Mouse (Mus musculus) gonadal fat pad, adult 2 months (tissue): ENCODE measurements at regions not wholly inside any gene's neighbourhood (a gene's known extent, or its start where the extent isn't known, plus 50 kb on each side); places are given as distances from the start of the nearest gene placed in this dataset.
"Not testable (repeated sequence)": the region's sequence is repeated elsewhere in the genome, so short reads cannot be mapped to it uniquely, and the experiment has no call there.

ENCODE experiments used
- DNase-seq: peaks from one replicate; pipeline ENCODE4 v3.0.0-alpha.2; 2012; ENCODE audit warnings: low read depth

- no peak for DNase-seq
Measured at GRCm38 (mm10) chr16:12802651-12803050, 306.8 kb upstream of the Ercc4 start.

GRCm38 (mm10) chr16:12807351-12807871, 302.1 kb upstream of the Ercc4 start:
- no peak for DNase-seq

- no peak for DNase-seq
Measured at GRCm38 (mm10) chr16:12811088-12811487, 298.4 kb upstream of the Ercc4 start.

GRCm38 (mm10) chr16:12824646-12825045, 284.8 kb upstream of the Ercc4 start:
- DNase-seq: no peak

GRCm38 (mm10) chr16:12826222-12826621, 283.3 kb upstream of the Ercc4 start:
- no peak for DNase-seq

GRCm38 (mm10) chr16:12831308-12831707, 278.2 kb upstream of the Ercc4 start:
- not testable (repeated sequence) for DNase-seq

GRCm38 (mm10) chr16:12856356-12856755, 253.1 kb upstream of the Ercc4 start:
- DNase-seq: no peak

- DNase-seq: no peak
Measured at GRCm38 (mm10) chr16:12859714-12860355, 249.6 kb upstream of the Ercc4 start.

- DNase-seq: no peak
Measured at GRCm38 (mm10) chr16:12862561-12862960, 246.9 kb upstream of the Ercc4 start.

GRCm38 (mm10) chr16:12878326-12878725, 231.2 kb upstream of the Ercc4 start:
- DNase-seq: not testable (repeated sequence)

GRCm38 (mm10) chr16:12880011-12880410, 229.5 kb upstream of the Ercc4 start:
- no peak for DNase-seq

- no peak for DNase-seq
Measured at GRCm38 (mm10) chr16:12880481-12880880, 229.0 kb upstream of the Ercc4 start.

- no peak for DNase-seq
Measured at GRCm38 (mm10) chr16:12882690-12883089, 226.8 kb upstream of the Ercc4 start.

GRCm38 (mm10) chr16:12884556-12884955, 224.9 kb upstream of the Ercc4 start:
- DNase-seq: no peak

- no peak for DNase-seq
Measured at GRCm38 (mm10) chr16:12886127-12886526, 223.4 kb upstream of the Ercc4 start.

GRCm38 (mm10) chr16:12887381-12887780, 222.1 kb upstream of the Ercc4 start:
- no peak for DNase-seq

GRCm38 (mm10) chr16:12890094-12890493, 219.4 kb upstream of the Ercc4 start:
- DNase-seq: no peak

- no peak for DNase-seq
Measured at GRCm38 (mm10) chr16:12890545-12890944, 218.9 kb upstream of the Ercc4 start.

- DNase-seq: no peak
Measured at GRCm38 (mm10) chr16:12892658-12893305, 216.7 kb upstream of the Ercc4 start.

GRCm38 (mm10) chr16:12897267-12897666, 212.2 kb upstream of the Ercc4 start:
- no peak for DNase-seq

- no peak for DNase-seq
Measured at GRCm38 (mm10) chr16:12900670-12901069, 208.8 kb upstream of the Ercc4 start.

GRCm38 (mm10) chr16:12901096-12901995, 208.1 kb upstream of the Ercc4 start:
- no peak for DNase-seq

GRCm38 (mm10) chr16:12901996-12902319, 207.5 kb upstream of the Ercc4 start:
- DNase-seq: no peak
